Mouse (Mus musculus): ENCODE measurements around the gene Mis18a.

DNA sequence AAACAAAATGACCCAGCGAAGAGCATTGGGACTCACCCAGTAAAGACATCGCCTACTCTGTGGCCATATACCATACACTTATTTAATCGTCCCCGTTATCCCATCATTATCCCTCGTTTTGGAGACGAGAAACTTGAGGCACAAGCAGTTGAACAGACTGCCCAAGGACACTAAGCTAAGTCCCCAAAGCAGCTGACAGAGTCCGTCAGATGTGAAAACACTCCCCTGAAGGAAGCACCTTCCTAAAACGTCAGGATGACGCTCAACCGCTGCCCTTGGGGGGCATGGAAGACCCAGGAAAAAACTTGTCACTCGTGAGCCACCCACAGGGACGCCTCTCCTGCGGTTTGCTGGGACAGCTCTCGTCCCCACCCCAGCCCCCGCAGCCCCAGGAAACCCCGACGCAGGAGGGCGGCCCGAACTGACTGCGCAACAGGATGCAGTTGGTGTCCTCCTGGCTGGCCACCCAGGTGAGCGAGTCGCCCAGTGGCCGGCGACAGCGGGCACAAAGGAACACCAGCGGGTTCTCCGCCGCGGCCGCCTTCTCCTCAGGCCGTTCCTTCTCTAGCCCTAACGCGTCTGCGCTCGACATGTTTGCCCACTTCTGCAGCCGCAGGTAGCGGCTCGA, 490 bp downstream of the Mis18a start:
- no peak for TF ChIP-seq POLR2A (IDR thresholded peaks at IDR 0.05; ENCODE audit: insufficient read depth, low read depth, low read length)
- no peak for TF ChIP-seq EP300 (IDR thresholded peaks at IDR 0.05; ENCODE audit: insufficient read depth, low read depth, low read length)
